Mouse (Mus musculus) adrenal gland, postnatal 10 days (tissue): ENCODE results near the gene Efcab3. TPM values are rescaled to one million over a fixed set of nuclear protein-coding genes. Genes with fewer than 3 reads are reported as not detected.
"Not testable (repeated sequence)": the region's sequence is repeated elsewhere in the genome, so short reads cannot be mapped to it uniquely, and the experiment has no call there.

Experiments
- DNase-seq: peaks from one replicate; pipeline ENCODE4 v3.0.0; 2021; ENCODE audit warnings: mixed read lengths
- long read RNA-seq, 2 experiments: library from polyadenylated mRNA; stranded (forward); transcript quantifications; one replicate each; pipeline ENCODE4 v2.0.0; 2021
- total RNA-seq, 2 experiments: library from RNA; stranded (reverse); gene quantifications; 2 replicates each; pipeline ENCODE4 v1.2.3; 2021

The Efcab3 gene
- total RNA-seq: 1 to 10 TPM in 1 of 2 experiments, under 1 TPM in 1; 0.33 to 1.2 TPM
- long read RNA-seq, experiment 1: 0 reads
- long read RNA-seq, experiment 2: 0 reads

- DNase-seq: no peak
Measured at GRCm38 (mm10) chr11:105063292-105063691, at the start of gene Efcab3. Gene Efcab3 (plus strand): TSS chr11:105063592.

GRCm38 (mm10) chr11:105021071-105021470 lies 42.3 kb upstream of the Efcab3 start:
- peak; percentile 7 for DNase-seq

- peak; percentile 7 for DNase-seq
Measured at GRCm38 (mm10) chr11:105028744-105029348, 34.5 kb upstream of the Efcab3 start.

- DNase-seq: no peak
Measured at GRCm38 (mm10) chr11:105029525-105029924, 33.9 kb upstream of the Efcab3 start.

GRCm38 (mm10) chr11:105030229-105030628 lies 33.2 kb upstream of the Efcab3 start:
- DNase-seq: no peak

GRCm38 (mm10) chr11:105031103-105031502 lies 32.3 kb upstream of the Efcab3 start:
- DNase-seq: no peak

GRCm38 (mm10) chr11:105035081-105035480 lies 28.3 kb upstream of the Efcab3 start:
- DNase-seq: no peak

- DNase-seq: not testable (repeated sequence)
Measured at GRCm38 (mm10) chr11:105112448-105112847, 49.1 kb downstream of the Efcab3 start.

GRCm38 (mm10) chr11:105117814-105118213 lies 54.4 kb downstream of the Efcab3 start:
- no peak for DNase-seq

GRCm38 (mm10) chr11:105120551-105121061 lies 57.2 kb downstream of the Efcab3 start:
- DNase-seq: no peak

- DNase-seq: not testable (repeated sequence)
Measured at GRCm38 (mm10) chr11:105121792-105122191, 58.4 kb downstream of the Efcab3 start.

GRCm38 (mm10) chr11:105123986-105124385 lies 60.6 kb downstream of the Efcab3 start:
- peak; percentile 73 for DNase-seq

GRCm38 (mm10) chr11:105125735-105126519 lies 62.5 kb downstream of the Efcab3 start, which contains the start of gene Mettl2:
Gene Mettl2 (plus strand): TSS chr11:105126425.
- DNase-seq: peak; percentile 90

- no peak for DNase-seq
Measured at GRCm38 (mm10) chr11:105126520-105127029, 63.2 kb downstream of the Efcab3 start.

GRCm38 (mm10) chr11:105135692-105136091 lies 72.3 kb downstream of the Efcab3 start:
- DNase-seq: no peak

- not testable (repeated sequence) for DNase-seq
Measured at GRCm38 (mm10) chr11:105137255-105137654, 73.9 kb downstream of the Efcab3 start.

GRCm38 (mm10) chr11:105140512-105140911 lies 77.1 kb downstream of the Efcab3 start:
- DNase-seq: not testable (repeated sequence)

GRCm38 (mm10) chr11:105141115-105141514 lies 77.7 kb downstream of the Efcab3 start:
- DNase-seq: no peak

- DNase-seq: no peak
Measured at GRCm38 (mm10) chr11:105143564-105143963, 80.2 kb downstream of the Efcab3 start.

- DNase-seq: no peak
Measured at GRCm38 (mm10) chr11:105144084-105144483, 80.7 kb downstream of the Efcab3 start.

GRCm38 (mm10) chr11:105144508-105145210 lies 81.3 kb downstream of the Efcab3 start:
- DNase-seq: peak; percentile 12

- no peak for DNase-seq
Measured at GRCm38 (mm10) chr11:105145211-105145610, 81.8 kb downstream of the Efcab3 start.
